Mouse (Mus musculus) granulocyte monocyte progenitor cell, adult 5-6 weeks (primary cell): Measurements from ENCODE around the gene Ifih1. TPM values are rescaled to one million over a fixed set of nuclear protein-coding genes. Genes with fewer than 3 reads are reported as not detected.
A peak's percentile ranks its signal among the peaks of the same experiment; 100 is the strongest.

Experiments used
- ATAC-seq: replicated peaks from 2 replicates; pipeline ENCODE4 v1.8.0; 2016; ENCODE audit warnings: mild to moderate bottlenecking, moderate TSS enrichment, inconsistent platforms; ENCODE audit not compliant: poor library complexity, severe bottlenecking
- total RNA-seq, 2 experiments: library from RNA; stranded (forward) in 1 of 2; stranded (reverse) in 1 of 2; fragments of 200-712, 200-1000 nt in 1 of 2; fragments of >200 nt in 1 of 2; fragmentation: Nextera tagmentation in 1 of 2; gene quantifications; 2 replicates each; pipeline ENCODE4 v1.2.3; 2014 to 2017

Ifih1 gene
- 8.8 and 10.1 TPM in 2 replicates for total RNA-seq (2014; fragmentation: Nextera tagmentation)
- total RNA-seq (2017) = 14.4 and 19.9 TPM in 2 replicates

DNA sequence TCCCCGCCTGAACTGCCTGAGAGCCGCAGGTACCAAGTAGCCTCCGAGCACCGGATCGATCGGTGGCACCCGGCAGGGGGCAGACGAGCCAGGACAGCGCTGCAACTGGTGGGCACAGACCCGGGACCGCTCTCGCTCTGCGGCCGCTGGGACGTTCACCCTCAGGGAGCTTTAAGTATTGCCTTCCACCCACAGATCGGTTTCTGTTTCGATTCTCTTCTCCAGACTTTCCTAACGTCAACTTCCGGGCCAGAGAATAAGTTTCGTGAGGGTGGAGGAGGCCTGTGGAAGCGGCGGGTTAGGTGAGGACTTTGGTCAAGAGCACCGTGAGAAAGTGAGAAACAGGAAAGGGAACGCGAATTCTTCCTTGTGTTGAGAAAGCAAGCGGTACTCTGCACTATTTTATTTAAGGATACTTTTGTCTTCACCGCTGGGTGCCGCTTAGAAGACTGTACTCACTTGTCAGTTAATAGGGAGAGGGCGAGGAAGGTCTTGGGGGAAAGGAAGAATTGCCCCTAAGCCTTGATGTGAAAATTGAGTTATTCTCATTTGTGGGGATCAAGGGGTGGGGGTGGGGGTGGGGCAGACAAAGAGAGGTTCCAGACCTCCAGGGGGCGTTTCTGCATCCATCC is at the start of gene Ifih1:
Gene Ifih1, minus strand, starts transcription at position 242 of the 632 bp plus-strand sequence.
- ATAC-seq = peak; percentile 90

DNA sequence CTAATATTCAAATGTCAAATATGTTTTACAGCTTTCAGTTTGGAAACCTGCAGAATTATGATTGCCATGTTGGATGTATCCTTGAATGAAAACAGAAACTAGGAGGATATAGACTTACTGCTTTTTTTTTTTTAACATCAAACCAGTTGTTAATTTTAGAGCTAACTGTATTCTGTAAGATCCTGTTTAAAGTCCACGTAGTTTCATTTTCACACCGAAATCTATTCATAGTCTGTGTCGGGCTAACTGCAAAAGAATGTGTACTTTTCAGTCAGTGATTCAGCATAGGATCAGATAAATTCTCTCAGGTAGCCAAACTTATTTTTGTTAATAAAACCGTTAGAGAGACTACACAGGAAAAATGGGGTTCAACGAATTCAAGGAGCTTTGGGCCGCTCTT is 39.9 kb upstream of the Ifih1 start:
- peak; percentile 36 for ATAC-seq

DNA sequence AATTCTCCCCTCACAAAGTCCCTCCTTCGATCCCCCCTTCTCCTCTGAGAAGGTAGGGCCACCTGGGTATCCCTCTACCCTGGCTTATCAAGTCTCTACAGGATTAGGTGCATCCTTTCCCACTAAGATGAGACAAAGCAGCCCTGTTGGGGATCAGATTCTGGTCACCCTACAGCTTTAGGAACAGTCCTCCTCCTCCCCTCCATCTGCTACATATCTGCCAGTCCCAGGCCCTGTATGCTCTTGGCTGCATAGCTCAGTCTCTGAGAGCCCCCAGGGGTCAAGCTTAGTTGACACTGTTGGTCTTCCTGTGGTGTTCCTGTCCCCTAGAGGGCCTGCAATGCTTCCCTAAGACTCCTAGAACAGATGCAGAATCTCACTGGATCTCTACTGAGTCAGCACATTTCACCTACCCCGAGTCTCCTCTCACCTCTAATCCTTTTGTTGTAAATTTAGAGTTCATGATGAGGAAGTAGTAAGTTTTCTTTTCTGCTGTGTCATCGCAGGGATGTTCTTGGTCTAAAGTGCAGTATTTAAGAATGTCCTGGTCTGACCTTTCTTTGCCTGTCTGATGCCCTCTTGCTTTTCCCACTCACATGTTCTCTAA is 39.0 kb upstream of the Ifih1 start:
- peak; percentile 86 for ATAC-seq

DNA sequence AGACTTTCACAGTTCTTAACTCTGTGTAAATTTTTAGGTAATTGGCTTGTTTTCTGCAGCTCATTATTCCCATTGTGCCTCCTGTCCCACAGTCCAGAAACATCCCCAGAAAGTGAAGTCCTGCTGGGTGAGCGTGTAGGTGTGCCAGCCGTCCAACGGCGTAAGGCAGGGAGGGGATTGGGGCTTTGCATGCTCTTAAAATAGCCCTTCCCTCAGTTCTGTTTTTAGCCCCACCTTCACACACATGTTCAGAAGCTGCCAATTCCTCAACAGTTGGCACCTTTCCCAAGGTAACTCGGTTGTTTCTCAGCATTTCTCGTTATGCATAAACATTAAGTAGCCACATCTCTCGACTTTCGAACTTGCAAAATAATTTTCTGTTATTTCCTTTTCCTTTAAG is 35.6 kb upstream of the Ifih1 start:
- ATAC-seq = 0 out of 2 replicates have a peak, but pooled peaks have one; percentile 22

DNA sequence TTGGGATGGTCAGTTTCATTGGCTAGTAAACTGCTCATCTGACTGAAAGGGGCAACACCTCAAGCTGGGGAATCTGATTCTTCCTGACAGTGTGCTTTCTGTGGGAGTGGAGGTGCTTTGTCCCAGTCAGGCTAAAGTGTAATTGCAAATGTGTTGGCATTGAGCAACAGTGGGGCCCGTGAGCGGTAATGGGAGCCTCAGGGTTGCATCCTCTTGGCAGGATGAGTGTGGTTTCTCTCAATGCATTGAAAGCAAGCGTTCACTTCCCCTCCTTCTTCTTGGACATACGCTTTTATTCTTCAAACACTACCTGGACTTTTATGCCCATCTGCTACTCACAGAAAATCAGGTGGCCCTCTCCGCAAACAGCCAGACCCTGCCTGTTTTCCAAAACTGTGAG is 26.7 kb upstream of the Ifih1 start:
- ATAC-seq = peak; percentile 99

DNA sequence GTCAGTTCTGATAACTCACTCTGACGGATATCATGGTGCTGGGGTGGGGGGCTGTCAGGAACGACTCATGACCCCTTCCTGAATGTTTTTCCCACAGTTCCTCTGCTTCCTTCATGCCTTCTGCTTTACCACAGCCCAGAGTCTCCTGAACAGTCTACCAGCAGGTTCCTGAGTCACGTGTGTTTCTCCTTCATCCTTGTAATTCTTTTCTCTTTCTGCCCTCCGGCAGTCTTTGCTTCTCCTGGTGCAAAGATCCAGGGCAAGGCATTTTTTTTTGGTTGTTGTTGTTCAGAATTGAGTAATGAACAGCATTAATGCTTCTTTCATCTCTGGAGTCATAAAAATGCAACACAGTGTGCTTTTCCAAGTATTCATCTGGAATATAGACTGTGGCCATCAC is 24.7 kb upstream of the Ifih1 start:
- no peak for ATAC-seq

DNA sequence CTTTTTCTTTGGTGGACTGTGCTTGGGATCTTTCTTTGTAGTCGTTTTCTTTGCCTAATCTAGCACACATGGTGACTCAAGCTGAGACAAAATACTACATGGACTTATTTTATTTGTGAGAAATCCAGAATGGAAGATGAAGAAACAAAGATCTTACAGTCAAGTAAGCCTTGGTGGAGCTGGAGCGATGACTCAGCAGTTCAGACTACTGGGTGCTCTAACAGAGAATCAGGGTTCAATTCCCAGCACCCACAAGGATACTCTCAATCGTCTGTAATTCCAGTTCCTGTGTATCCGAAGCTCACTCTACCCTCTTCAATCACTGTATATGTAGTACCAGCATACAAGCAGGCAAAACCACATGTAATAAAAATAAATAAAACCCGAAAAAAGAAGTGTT is 24.2 kb upstream of the Ifih1 start:
- no peak for ATAC-seq

DNA sequence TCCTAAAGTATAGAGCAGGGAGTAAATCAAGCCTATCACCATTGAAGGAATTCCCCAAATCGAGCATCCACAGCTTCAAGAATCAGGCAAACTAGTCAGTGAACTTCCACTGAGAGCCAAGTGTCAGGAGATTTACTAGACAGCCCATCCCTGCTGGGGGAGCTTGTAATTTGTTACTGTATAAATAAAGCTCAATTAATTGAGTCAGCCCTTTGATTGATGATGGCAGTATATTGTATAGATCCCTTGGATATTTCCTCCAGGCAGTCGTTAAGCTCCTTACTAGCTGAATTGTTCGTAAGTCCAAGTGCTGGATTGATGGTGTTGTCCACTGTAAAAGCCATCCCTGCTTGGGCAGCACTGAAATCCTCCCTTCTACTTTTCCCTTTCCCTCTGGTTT is 23.8 kb upstream of the Ifih1 start:
- no peak for ATAC-seq

DNA sequence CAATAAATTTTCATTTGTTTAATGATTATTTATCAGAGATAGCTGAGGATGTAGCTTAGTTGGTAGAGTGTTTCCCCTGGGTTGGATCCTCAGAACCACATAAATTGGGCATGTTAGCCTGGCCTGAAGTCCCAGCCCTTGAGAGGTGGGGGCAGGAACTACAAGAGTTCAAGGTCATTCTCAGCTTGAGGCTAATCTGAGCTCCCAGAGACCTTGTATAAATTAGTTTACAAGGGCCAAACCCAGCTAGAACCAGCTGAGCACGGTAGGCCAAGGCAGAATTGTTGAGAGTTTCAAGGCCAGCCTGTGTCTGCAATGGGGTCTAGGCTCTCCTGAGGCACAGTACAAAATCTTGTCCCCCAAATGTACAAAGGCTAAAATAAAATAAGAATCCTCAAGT is 19.5 kb upstream of the Ifih1 start:
- ATAC-seq = no peak

DNA sequence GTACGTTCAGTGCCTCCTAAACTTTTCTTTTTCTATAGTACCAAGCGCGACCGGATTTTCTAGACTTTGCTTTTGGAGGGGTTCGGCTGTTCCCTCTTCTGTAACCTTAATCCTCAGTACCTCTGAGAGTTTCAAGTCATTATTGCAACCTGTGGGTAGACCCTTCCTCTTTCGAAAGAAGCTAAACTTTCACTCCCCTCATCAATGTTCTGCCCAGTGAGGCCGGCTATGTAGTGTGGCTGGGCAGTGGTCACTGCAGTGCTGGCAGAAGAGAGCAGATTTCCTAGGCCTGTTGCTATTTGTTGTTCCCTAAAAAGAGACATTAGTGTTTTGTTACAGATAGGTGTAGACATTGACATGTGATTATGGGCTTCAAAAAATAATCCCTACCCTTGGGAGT is 18.8 kb upstream of the Ifih1 start:
- peak; percentile 52 for ATAC-seq

DNA sequence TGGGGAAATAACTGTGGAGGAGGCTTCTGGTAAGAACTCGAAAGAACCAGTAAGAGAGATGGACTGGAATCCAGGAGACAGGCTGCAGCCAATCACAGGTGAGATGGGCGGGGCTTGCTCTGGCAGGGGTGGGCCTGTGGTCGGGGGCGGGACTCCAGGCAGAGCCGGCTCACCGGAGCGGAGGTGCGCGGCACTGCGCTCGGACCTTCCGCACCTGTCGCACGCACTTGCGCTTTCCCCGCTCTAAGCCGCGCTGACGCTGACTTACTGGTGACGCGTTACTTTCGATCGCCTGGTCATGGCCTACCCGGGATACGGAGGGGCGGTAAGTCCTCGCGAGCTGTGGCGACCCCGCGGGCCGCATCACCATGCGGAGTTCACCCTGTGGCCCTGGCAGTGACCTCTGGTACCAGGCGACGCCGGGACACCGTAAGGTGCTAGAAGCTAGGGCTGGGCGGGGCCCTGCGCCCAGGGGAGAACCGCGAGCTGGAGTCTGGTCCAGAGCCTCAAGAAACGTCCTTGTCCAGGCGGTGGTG is 18.1 kb upstream of the Ifih1 start, which contains the start of gene Gca:
Gene Gca, plus strand, starts transcription at position 151 of the 536 bp plus-strand sequence.
- ATAC-seq = peak; percentile 93

DNA sequence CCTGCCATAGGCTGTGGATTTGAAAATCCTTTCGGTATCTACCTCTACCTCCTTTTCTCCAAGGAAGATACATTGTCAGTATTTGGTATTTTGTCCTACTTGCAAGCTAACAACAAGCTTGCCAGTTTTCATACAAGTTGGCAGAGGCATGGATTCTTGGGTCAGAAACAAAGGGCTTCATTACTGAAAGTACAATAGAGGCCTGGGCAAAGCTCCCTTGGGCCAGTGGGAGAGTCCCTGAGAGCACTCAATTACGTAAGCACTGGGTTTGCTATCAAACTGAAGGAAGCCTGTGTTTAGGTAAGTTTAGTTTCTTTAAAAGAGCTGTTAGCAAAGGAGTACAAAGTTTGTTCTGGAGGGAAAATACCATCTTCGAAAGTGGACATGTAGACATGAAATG is 16.5 kb upstream of the Ifih1 start:
- no peak for ATAC-seq

DNA sequence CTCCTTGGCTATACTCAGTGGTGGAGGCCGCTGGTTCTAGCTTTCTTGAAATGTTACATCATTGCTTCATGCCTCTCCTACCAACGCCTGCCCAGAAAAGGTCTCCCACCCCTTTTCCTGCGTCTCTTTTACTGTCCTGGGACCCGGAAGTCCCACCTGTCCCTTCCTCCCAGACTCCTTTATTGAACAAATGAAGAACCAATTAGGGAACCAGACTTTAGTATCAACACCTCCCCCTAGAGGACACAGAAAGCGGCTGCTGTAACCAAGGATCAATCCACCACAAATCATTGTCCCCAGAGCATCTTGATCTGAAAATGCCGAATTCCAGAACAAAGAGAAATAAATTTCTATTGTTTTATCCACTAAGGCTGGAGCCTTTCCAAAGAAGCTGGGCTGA is 14.5 kb upstream of the Ifih1 start:
- no peak; the same call in 1 of the 2 replicates for ATAC-seq

DNA sequence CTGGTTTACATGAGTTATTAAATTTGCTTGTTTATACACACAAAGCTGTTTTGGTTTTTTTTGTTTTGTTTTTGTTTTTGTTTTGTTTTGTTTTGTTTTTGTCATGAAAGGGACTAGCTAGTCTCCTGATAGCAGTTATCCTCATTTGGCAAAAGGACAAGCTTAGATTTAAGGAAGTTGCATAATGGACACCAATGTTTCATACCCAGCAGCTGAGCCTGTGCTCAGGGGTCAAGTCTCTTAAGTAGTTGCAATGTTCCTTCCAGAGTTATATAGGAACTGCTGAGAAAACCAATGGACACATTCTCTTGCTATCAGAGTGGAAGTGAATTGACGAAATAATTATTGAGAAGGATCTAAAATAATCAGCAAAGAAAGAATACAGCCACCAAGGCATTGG is 10.0 kb upstream of the Ifih1 start:
- ATAC-seq = peak; percentile 81

DNA sequence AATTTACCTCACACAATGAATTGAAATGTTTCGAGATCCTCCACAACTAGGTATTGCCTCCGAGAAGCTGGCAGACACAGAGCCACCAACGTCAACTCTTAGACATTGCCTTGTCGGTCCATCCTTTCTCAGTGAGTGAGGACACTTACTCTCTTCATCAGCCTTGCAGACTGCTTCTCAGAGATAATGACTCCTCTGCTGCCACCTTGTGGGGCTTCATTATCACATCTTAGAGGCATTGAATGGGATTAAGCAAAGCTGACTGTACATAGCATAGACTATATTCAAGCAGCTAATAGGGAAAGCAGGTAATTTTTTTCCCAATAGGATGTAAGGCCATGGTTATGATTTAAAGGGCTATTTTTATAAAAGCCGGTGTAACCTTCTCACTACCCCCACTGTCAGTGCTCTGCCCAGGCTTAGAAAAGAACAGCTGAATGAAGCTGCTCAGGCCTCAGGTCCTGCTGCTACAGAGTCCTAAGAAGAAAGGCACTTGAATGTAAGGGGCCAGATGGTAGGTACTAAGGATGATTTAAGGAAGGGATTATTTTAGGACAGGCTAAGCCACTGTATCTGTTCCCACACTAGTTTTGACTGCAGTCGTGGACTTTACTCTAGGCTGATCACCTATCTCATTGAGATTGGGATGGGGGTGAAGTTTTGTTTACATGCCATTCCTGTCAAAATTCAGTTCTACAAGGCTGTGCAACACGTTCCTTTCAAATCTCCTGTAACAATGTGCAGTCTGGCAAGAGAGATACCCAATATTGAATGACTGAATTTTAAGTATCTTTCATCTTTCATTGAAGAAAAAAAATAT is 8.7 kb upstream of the Ifih1 start:
- peak; percentile 85 for ATAC-seq

DNA sequence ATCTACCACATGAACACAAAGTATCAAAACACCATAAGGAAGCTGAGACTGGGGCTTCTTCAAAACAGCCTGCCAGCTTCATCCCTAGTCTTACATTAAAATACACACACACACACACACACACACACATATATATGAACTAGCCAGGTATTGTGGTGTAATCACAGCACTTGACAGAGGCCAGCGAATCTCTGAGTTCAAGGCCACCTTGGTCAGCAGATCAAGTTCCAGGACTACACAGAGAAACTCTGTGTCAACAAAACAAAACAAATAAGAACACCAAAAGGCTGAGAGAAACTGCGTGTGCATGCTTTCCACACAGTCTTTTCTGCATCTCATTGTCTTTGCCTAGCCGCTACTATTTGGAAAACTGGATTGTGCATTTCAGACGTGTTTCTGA is 6.4 kb upstream of the Ifih1 start:
- ATAC-seq = no peak

DNA sequence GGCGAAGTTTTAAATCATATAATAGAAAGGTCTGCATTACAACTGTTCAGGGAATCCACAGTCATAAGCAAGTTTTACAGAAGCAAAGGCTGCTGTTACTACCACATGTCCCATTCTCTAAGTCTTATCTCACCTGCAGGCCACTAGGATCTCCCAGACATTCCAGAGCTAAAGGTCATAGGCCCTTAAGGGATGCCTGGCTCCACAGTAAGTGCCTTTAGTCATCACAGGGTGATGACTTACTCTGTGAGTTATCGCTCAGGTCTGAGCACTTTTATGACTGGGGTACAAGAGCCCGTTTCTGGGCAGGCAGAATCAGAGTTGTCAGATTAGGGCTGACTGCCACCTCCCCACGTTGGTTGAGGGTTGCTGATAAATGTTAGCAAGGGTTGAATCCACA is 5.8 kb upstream of the Ifih1 start:
- no peak for ATAC-seq

DNA sequence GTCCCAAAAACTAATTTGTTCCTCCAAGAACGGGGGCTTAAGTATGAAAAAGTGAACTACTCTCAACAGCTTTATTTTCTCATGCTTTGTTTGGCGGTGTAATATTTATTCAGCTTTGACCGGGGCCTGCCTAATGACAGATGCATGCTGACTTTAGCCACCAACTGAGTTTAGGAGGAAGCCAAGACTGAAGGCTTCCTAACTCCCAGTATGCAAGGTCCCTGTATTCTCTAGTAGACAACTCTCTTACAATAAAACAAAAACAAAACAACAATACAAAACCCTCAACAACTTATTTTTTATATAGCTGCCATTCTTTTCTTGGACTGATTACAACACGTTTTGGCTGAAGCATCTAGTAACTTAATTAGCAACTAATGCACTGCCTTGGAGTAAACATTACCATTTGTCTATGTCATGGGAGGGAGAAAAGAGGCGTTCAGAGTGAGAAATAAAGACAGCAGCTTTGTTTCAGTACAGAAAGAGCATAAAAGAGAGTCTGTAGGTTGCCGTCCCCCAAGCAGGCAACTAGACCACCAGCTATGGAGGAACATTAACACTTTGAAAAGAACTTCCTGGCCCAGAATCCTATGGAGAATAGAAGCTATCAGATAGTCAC is 725 bp upstream of the Ifih1 start:
- ATAC-seq = no peak

DNA sequence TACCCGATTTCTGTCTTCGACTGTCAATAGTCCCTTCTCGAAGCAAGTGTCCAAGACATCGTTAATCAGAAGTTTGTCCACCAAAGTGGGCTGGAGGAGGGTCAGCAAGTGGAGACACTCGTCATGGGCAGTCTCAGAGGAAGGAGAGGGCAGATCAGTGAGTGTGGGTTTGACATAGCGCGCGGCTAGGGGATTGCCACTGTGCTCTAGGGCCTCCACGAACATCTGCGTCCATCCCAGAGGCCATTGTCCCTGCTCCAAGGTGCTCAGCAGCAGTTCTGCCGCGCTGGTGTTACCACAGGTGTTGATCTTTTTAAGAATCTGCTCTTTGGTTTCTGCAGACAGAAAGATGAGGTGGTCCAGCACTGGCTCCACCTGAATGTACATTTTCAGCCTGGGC is 580 bp downstream of the Ifih1 start:
- ATAC-seq = peak; percentile 24

DNA sequence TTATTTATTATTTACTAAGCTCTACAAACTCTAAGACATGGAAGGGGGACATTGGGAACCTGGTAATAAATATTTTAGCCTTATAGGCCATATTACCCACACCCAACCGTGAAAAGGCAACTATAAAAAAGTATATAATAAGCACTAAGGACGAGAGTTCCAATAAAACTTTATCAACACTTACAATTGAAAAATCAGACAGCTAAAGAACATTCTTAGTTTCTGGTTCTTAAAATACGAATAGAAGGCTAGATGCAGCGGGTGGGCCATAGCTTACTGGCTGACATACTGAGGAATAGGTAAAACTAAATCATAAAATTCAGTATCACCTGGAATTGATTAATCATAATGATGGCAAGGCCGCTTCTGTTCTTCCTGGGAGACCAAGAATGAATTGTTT is 1.2 kb downstream of the Ifih1 start:
- no peak for ATAC-seq
